Mouse (Mus musculus): ENCODE measurements around the gene Ccdc162. TPM values are rescaled to one million over a fixed set of nuclear protein-coding genes. Genes with fewer than 3 reads are reported as not detected.

The Ccdc162 gene
- total RNA-seq, 2 experiments from 2014 or later: 1.3 TPM

DNA sequence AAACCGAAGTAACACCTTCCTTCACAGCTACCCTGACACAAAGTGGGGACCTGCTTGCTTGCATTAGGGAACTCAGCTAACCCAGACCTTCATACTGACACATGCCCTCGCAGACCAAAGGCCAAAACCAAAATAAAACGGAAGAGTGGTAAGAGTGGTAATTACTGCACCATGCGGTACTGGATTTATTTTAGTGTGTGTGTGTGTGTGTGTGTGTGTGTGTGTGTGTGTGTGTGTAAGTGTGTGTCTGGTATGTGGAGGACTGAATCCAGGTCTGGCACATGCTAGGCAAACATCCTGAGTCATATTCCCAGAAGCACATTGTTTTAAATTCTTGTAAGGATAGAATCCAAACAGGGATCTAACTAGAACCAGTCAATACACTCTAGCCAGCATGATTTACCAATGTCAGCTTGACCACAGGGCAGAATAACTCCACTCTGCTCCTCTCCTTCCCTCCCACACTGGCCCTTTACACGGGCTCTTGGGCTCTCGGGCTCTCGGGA is 140.1 kb downstream of the Ccdc162 start:
- DNase-seq: no peak

DNA sequence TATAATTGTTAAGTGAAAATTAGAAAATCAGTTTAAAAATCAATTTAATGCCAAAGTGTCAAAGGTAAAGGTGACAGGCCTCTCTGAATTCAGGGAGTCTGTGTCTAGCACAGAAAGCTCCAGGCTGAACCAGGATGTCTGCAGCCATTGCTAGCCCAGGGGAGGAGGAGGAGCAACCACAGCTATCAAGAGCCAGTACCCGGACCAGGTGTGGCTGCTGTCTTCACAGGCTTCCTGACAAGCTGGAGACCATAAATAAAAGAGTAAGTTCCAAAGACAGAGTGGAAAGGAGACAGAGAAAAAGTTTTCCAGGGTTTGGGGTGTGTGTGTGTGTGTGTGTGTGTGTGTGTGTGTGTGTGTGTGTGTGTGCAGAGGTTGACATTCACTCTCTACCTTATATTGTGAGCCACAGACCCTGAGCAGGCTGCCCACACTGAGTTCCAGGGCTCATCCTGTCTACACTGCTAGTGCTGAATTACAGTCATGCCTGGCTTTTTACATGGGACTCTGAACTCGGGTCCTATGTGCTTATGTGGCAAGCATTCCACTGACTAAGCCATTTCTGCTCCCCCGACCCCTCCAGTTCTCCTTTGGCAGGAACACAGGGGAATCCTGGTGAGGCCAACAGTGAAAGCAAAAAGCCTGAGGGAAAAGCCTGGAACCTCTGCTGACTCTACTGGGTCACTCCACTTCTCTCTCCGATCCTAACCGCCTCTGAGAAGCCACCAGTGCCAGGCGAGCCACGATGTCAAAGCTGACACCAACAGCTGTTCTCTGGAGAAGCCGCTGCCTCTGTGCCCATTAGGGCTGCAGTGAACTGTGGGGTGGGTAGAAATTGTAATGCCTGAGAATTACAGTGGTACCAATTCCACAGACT is 140.7 kb downstream of the Ccdc162 start:
- DNase-seq: no peak

DNA sequence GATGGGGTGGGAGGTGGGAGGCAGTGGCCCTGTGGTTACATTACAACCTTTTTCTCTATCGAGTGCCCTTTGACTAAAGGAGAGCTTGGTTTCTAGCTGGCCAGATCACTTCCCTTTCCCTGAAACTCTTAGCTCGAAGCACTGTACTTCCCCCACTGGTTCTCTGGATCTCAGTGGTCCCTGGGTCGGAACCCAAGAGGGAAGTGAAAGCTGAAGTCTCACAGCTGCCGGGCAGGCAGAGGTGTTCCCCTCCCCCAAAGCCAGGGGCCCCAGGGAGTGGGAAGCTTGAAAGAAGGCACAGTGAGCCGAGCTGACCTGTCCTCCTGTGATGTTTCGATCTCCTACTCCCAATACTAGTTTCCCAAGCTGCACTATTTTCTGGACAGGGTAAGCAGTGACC is 143.2 kb downstream of the Ccdc162 start:
- no peak for DNase-seq

DNA sequence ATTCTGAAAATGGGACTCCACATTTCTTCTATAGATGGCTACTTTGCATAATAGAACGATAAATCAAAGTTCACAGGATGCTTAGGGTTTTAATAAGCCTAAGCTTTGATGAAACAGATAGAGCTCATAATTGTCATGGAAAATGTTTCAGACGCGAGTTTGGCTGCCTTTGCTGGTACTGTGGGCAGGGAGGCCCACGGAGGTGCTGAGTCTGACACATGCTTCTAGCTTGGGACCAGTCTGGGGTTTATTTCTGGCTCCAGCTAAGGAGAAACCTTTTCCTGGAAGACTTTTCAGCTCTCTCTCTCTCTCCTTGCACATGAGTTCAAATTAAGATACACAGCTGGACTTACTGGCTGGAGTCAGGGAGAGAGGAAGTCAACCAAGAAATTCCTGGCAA is 144.2 kb downstream of the Ccdc162 start:
- DNase-seq: no peak

DNA sequence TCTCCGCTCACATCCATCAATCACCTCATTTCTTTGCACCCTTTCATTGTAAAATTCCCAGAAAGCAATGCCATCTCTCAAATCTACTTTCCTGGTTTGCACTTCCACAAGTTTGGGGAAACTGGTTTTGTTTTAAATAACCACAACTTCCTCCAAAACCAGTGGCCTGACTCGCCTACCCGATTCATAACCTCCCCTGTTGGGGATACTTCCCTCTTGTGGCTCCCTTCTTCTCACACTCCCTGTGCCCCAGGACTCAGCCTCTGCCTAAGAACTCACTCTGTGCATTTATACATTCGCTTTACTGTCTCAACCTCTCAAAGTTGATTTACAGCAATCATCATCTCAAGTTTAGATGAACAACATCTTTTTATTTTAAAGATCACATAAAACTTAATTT is 145.4 kb downstream of the Ccdc162 start:
- no peak for DNase-seq

DNA sequence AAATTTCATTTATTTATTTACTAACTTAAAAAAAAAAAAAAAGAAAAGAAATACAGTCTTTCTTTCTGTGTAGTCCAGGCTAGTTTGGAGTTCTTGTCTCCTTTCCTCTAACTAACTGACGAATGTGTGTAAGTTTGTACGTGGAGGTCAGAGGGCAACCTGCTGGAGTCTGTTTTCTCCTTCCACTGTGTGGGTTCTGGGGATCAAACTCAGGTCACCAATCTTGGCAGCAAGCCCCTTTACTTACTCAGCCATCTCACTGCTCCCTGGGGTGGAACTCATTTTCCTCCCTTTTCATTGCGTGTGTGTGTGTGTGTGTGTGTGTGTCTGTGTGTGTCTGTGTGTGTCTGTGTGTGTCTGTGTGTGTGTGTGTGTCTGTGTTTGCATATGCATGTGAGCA is 148.1 kb downstream of the Ccdc162 start:
- no peak for DNase-seq

DNA sequence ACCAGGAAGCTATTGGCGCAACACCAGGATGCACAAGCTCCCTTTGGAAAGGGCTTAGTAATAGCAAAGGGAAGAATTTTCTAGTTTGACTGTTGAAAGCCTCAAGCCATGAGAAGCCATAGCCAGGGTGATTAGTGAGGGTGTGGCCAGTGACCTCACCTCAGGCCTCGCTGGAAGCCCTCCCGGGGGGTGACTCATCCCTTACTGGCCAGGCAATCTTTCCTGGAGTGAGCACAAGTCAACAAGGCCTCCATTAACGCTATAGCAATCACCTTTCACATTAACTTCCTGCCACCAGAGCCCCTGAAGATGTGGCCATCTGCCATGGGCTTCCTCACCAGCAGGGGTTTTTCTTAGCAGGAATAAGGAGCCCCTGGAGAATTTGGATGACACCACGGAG is 151.3 kb downstream of the Ccdc162 start:
- DNase-seq: peak; percentile 69

DNA sequence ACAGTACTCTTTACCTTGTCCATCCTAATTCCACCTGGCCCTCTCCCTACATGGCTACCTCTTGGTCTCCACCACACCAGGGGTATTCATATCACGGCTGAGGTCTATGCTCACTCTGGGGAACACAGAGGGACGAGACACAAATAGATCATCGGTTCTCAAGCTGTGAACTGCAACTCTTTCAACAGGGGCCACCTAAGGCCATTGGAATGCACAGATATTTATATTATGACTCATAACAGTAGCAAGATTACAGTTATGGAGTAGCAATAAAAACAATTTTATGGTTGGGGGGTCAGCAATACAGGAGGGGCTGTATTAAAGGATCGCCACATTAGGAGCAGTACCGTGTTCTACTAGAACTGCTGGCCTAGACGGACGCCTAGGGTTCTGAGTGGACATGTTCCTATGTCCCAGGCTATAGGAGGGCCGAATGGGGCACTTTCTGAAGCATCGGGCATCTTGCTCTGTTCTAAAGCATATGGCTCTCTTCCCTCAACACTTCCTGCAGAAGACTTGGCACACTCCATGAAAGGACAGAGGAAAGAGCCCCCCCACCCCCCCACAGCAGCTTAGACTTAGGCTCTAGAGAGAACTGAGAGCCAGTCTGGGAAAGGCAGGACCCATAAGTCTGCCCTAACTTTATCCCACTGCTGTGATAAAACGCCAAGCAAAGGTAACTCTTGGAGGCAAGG is 154.6 kb downstream of the Ccdc162 start:
- no peak for DNase-seq

DNA sequence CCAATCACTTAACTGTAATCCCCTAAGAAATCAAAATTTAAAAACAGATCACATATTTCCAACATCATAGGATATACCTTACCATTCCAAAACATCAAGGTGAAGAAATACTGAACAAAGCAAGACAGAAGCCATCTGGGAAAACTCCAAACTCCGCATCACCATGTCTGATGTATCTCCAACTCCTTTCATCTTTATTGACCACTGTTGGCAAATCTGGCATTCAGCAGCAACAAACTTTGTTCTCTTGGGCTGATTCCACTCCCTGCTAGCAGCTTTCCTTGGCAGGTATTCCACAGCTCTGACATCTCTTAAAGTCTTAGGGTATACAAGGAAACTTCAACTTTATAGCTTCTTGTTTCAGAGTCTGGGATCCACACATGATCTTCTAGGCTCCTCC is 158.0 kb downstream of the Ccdc162 start:
- no peak for DNase-seq

DNA sequence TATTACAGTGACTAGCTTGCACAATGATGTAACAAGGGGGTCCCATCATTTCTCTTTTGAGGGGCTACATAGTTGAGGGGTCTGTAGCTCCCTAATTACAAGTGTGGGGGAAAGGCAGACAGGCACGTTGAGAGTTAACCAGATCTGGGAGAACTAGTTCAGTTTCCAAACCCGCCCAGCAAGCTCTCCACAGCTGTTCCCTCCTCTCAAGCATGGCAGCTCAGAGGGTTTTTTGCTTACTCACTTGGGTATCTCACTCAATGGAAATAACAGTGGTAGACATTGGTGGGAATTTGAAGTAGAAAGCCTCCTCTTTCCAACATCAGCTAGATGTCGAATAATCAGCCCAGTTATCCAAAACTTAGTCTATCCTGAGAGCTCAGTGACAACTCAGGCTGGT is 161.4 kb downstream of the Ccdc162 start:
- no peak for DNase-seq

DNA sequence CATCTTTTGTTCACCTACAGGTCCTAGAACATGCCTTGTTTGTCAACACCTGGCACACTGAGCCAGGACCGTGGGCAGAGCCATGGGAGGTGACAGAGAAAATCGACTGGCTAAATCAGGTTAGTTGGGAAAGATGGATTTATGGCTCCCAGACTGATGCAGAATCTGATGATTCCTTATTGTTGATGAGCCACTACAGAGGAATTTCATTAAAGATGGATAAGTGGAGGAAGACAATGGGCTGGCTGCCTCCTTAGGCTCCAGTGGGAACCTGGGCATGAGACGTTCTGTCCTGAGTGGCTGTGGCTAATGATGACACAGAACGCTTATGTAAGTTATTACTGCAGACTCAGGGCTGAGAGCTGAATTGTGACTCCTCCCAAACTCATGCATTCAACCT is 162.7 kb downstream of the Ccdc162 start:
- no peak for DNase-seq

DNA sequence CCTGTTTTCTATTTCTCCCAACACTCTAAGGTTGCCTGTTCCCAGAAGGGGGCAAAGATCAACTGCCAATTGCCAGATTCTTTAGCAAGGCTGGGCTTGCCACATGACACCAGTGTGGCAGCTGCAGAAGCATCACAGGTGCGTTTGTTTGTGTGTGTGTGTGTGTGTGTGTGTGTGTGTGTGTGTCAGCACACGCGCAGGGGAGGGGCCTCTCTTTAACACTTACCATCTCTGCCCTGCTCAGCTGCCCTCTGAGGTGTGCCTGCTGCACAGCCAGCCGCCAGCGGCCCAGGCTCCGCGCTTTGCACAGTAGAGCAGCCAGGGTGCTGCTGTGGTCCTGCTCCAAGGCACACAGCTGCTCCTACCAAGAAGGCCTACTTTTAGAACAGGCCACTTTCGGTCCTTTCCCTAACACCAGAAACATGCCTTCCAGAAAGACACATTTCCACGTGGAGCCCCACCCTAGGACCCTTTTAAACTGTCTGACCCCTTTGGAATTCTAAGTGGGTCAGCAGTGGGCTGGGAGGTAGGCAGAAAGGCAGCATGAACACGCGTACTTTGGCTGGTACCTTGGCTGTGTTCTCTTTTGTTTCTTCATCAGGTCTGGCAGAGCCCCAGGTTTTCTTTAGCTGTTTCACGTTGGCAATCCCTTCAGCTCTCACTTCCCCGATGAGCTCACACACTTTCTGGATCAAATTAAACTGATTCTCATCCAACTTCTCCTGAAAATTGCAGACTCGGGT is 163.4 kb downstream of the Ccdc162 start:
- peak; percentile 48 for DNase-seq

DNA sequence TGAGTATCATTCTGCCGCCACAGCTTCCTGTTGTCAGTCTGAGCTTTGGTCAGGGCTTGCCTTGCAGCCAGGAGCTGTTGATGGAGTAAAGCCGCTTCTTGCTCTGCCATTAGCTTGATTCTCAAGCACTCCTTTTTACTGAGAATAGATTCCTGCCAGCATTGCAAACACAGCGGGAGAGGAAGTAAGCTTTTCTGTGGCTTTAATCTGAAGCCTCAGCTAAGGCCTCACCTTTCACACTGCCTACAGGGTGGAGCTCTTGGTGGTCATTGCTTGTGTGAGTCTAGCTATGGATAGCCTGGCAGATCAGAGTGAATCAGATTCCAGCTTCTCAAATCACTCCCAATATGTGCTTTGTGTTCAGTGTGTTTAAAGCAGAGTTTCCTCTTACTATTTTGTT is 164.1 kb downstream of the Ccdc162 start:
- no peak for DNase-seq

DNA sequence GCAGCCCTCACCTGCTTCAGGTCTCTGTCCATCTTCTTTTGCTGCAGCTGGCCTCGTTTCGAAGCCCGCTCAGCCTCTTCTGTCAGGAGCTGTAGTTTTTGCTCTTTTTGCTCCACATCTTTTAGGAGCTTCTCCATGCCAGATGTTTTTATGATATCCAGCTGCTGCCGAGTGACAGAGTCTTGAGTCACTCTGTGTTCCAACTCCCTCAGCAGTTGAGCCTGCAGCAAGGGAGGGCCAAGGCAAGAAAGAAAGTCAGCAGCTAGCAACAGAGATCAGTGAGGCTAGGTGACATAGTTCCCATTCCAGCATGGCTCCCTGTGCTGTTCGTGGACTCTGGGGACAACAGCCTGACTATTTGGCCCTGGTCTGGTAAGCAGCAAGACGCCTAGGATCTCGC is 165.7 kb downstream of the Ccdc162 start:
- no peak for DNase-seq

DNA sequence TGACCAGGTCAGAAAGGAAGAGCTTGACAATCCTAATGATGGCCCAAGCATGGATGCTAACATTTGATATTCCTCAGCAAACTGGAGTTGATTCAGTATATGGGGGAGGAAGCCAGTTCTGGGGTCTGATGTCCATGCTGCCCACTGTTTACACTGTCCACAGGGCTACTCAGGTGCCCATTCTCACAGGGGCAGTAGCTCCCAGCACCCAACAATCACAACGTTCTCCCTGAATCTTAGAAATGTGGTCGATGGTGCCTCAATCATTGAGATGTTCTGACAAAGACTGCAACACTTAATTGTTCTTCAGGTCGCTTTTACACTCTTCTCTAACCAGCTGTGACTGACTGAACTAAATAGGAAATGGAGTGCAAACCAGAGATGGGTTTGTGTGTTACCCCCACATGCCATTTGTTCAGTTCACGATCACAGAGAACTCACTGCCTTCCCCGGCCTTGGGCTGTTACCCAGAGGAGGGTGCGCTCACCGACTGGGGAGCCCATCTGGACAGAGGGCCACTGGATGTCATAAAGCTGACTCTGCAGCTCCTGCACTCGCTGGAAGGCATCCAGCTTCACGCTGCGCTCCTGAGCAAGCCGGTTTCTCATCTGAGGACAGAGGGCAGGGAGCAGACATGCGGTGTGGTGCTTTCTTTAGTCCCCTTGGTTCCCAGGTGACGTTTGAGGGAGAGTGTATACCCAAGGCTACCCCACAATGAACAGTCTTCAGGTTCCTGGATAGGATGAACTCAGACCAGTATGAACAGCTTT is 169.9 kb downstream of the Ccdc162 start:
- peak; percentile 42 for DNase-seq

DNA sequence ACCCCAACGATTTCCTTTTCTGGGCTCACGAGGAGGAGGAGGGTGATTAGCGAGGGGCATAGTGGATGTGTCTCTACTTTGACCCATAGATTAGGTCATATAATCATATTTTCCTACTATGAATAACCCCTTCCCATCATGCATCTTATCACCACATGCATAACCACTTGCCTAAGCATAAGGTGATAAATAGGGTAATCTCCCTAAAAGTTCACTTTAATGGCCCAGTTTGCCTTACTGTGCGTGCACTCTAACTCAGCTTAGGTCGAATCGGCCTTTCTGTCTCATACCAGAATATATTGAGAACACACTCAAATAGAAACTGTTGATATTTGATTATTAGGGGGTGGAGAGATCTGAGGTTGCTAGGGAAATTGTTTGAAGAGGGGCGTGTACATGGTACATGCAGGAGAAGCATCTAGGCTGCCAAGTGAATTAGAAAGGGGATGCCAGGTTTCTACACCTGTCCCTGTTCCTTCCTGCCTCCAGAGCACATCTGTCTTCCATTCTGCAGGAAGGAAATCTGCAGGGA is 171.1 kb downstream of the Ccdc162 start:
- no peak for DNase-seq

DNA sequence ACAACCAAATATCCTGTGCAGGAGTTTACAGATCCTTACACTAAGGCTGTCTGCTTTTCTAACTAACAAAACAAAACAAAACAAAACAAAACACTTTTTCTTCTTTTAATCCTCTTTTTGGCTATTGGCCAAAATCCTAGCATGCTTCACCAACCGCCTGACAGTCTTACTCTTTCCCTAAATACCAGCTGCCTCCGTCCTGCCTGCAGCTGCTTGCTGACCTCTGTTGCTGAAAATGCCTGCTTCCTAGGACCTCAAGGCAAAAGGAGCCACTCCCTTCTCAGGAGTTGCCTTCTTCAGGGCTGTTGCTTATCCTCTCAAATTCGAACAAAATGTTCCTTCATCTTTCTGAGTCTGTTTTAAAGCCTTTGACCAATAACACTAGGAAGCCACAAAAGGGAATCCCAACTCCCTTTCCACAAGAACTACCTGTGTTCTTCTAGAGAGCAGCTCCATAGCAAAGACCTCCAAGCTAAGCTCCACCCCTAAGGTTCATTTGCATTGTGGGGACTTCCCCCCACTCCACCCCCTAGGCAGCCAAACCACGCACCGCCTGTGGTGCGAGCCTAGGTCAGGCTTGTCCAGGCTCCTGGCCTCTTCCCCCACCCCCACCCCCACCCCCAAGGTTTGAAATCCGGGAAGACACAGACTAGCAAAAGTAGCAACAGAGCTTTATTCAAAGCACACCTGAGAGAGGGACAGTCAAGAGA is 171.8 kb downstream of the Ccdc162 start:
- DNase-seq: no peak

DNA sequence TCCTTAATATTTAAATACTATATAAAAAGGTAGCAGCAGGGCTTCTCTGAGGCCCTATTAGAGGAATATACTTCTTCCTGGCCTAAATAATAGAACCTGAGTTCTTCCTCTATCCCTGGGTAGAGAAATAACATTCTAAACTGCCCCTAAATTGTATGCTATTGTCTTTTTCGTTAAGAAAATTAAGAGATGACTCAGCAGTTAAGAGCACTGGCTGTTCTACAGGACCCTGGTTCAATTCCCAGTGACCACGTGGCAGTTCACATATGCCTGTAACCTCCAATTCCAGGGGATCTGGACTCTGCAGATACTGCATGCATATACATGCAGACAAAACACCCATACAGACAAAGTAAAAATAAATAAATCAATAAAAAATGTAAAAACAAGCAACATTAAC is 172.6 kb downstream of the Ccdc162 start:
- no peak for DNase-seq

DNA sequence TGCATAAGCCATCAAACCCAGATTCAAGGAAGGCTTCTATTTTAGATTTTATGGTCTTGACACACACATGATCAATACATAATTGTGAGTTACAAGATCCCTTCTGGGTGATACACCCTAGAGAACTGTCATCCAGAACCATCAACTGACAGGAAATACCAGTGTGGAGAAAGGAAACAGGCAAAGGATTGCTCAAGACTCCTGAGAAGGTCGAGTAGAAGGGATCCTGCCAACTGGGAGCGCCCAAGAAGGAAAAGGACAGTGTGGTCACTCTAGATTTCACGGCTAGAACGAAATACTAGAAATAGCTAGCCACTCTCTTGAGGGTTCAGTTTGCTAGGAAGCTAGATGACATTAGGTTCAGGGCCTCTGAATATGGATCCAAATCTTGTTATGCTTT is 173.0 kb downstream of the Ccdc162 start:
- DNase-seq: no peak

DNA sequence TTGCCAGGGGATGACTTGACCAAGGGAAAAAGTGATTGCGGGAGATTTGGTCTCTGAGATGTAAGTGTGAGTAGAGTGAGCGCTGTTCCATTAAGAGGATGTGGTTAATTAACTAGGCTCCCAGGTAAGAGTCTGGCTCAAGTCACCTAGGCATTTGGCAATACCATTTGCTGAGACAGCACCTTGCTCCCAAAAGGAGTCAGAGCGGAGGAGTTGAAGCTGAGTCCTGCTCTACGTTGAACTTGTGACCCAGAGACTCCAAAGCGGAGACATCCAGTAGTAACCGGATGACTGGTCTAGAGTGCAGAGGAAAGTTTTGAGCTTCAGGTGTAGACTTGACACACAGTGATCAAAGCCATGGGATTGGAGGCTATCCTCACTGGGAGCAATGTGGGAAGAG is 174.4 kb downstream of the Ccdc162 start:
- DNase-seq: no peak

DNA sequence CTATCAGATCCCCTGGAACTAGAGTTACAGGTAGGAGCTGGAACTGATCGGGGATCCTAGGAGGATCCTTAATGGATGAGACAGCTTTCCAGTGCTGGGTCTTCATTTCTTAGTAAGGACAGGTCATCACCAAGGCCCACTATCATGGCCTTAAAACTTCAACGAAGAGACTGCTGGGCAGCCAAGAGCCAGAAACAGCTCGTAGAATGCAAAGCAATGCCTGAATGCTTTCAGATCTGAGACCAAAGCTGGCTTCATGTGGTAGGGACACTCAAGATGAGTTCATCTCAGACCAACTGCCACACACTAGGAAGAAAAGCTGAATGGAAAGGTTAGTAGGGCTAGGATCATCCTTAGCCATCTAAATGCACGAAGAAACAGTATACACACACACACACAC is 177.4 kb downstream of the Ccdc162 start:
- no peak for DNase-seq
